Mouse (Mus musculus) intestine, postnatal 0 days (tissue): ENCODE measurements at regions not wholly inside any gene's neighbourhood (a gene's known extent, or its start where the extent isn't known, plus 50 kb on each side); places are given as distances from the start of the nearest gene placed in this dataset.
A peak's percentile ranks its signal among the peaks of the same experiment; 100 is the strongest.

Experiments used
- ATAC-seq: fragments of 200-750 bp; cut with Nextera tagmentation; 2 replicates; pipeline ENCODE4 v1.8.0; 2017; ENCODE audit warnings: mild to moderate bottlenecking, moderate TSS enrichment, moderate library complexity
- H3K27ac ChIP-seq: fragments of 300-500 bp; sonication (generic); 2 replicates; pipeline ENCODE4 v1.5.1; 2014; ENCODE audit warnings: mild to moderate bottlenecking, low read depth, low read length, moderate library complexity
- H3K27me3 ChIP-seq: fragments of 300-500 bp; sonication (generic); replicated peaks from 2 replicates; pipeline ENCODE4 v1.6.1; 2014; ENCODE audit warnings: low read length, mixed read lengths; ENCODE audit not compliant: control insufficient read depth, insufficient read depth
- H3K36me3 ChIP-seq: fragments of 300-500 bp; sonication (generic); 2 replicates; pipeline ENCODE4 v1.6.1; 2014; ENCODE audit warnings: mild to moderate bottlenecking, moderate library complexity; ENCODE audit not compliant: control insufficient read depth, insufficient read depth
- H3K4me1 ChIP-seq: fragments of 300-500 bp; sonication (generic); replicated peaks from 2 replicates; pipeline ENCODE4 v1.6.1; 2014; ENCODE audit warnings: antibody characterized with exemption, low read length, mixed read lengths; ENCODE audit not compliant: control insufficient read depth, insufficient read depth
- H3K4me2 ChIP-seq: fragments of 300-500 bp; sonication (generic); replicated peaks from 2 replicates; pipeline ENCODE4 v1.6.1; 2014; ENCODE audit warnings: low read depth, mild to moderate bottlenecking, moderate library complexity
- H3K4me3 ChIP-seq: fragments of 300-500 bp; sonication (generic); 2 replicates; pipeline ENCODE4 v1.5.1; 2014; ENCODE audit warnings: low read depth, low read length
- H3K9ac ChIP-seq: fragments of 300-500 bp; sonication (generic); 2 replicates; pipeline ENCODE4 v1.6.1; 2014; ENCODE audit warnings: mild to moderate bottlenecking, low read depth, low read length
- H3K9me3 ChIP-seq: fragments of 300-500 bp; sonication (generic); 2 replicates; pipeline ENCODE4 v1.6.1; 2016; ENCODE audit warnings: mixed run types; ENCODE audit not compliant: control insufficient read depth
- CTCF ChIP-seq: sonication (generic); IDR thresholded peaks from 2 replicates; pipeline ENCODE4 v1.5.1; 2016; ENCODE audit warnings: low read depth, mild to moderate bottlenecking, control low read depth, antibody characterized with exemption, moderate library complexity
- WGBS: fragments of 180-500 bp; shearing (Covaris S2); extraction: QIAGEN DNeasy Blood & Tissue Kit; methylation state at CpG from one replicate; pipeline ENCODE4 v1.1.7; 2014; 5-methylcytosine and 5-hydroxymethylcytosine counted together

DNA sequence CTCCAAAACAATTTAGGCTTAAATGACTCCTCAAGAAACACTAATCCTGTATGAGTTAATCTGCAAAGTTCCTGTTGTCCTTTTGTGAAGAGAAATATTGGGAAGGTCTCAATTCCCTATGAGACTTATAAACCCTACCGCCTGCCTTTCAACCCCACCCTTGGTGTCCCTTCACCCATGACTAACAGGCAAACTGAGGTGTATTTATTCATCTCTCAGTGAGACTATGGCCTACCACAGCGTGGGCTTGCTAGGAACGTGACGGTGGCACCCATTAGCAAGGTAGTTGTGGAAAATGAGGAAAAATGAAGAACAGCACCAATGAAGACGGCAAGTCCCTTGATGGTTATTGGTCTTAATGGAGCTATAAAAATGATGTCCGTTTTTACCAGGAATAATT is 181.0 kb upstream of the Tle1 start:
- WGBS = 93% methylated on average over 6 of the region's 6 CpGs
- no peaks in the 10 kb centered on the region for H3K36me3 ChIP-seq
- no peak for TF ChIP-seq CTCF

DNA sequence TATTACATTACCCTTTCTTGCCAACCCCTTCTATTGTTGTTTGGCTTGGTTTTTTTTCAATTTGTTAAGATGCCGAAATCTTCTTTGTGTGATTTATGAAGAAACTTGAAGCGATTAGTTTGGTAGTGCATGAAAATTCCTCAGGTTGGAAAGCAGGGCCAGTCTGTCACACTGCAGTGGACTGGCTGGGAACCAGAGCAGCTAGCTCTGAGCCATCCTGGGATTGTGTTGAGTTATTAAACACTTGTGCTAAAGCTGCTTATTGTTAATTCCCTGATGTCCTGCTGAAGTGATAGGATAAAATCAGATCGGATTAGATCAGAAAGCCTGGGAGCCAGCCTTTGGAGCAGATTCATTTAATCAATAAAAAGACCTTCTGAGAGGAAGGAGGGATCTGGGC is 180.4 kb upstream of the Tle1 start:
- TF ChIP-seq CTCF = no peak
- 69% methylated on average over 3 of the region's 3 CpGs for WGBS
- no peak for ATAC-seq

More for the DNA sequence above, 181.0 kb upstream of the Tle1 start:
- H3K4me2 ChIP-seq = no peak overlapping the region
- no peak overlapping the region for H3K4me3 ChIP-seq
- no peak for ATAC-seq
- H3K27me3 ChIP-seq = no peaks in the 10 kb centered on the region
- H3K27ac ChIP-seq = no peak overlapping the region
- H3K9me3 ChIP-seq = no peaks in the 10 kb centered on the region
- 0 out of 2 replicates have a peak, but pooled peaks cover 7% of the 10 kb centered on the region for H3K4me1 ChIP-seq
- H3K9ac ChIP-seq = no peak overlapping the region

GRCm38 (mm10) chr4:72379515-72379914 is 178.8 kb upstream of the Tle1 start:
- Histone ChIP-seq H3K4me3 (no peak overlapping the region), H3K27me3 (no peaks in the 10 kb centered on the region), H3K9ac (no peak overlapping the region), H3K9me3 (no peaks in the 10 kb centered on the region), H3K27ac (no peak overlapping the region), H3K4me1 (0 out of 2 replicates have a peak, but pooled peaks cover 7% of the 10 kb centered on the region), H3K36me3 (no peaks in the 10 kb centered on the region), H3K4me2 (no peak overlapping the region)
- WGBS = 38% methylated on average over 1 of the region's 1 CpGs
- TF ChIP-seq CTCF = no peak
- peak; percentile 66 for ATAC-seq

More for the DNA sequence above, 180.4 kb upstream of the Tle1 start:
- no peak overlapping the region for H3K4me3 ChIP-seq
- H3K9ac ChIP-seq = no peak overlapping the region
- no peaks in the 10 kb centered on the region for H3K27me3 ChIP-seq
- H3K36me3 ChIP-seq = no peaks in the 10 kb centered on the region
- H3K4me1 ChIP-seq = 0 out of 2 replicates have a peak, but pooled peaks cover 7% of the 10 kb centered on the region
- no peaks in the 10 kb centered on the region for H3K9me3 ChIP-seq
- no peak overlapping the region for H3K27ac ChIP-seq
- no peak overlapping the region for H3K4me2 ChIP-seq

- Histone ChIP-seq H3K4me2 (no peak overlapping the region), H3K9ac (no peak overlapping the region), H3K27ac (no peak overlapping the region), H3K4me3 (no peak overlapping the region), H3K36me3 (no peaks in the 10 kb centered on the region), H3K27me3 (no peaks in the 10 kb centered on the region), H3K4me1 (0 out of 2 replicates have a peak, but pooled peaks cover 7% of the 10 kb centered on the region), H3K9me3 (no peaks in the 10 kb centered on the region)
- TF ChIP-seq CTCF = no peak
- ATAC-seq = no peak
Observed at GRCm38 (mm10) chr4:72379011-72379410, 178.3 kb upstream of the Tle1 start.

GRCm38 (mm10) chr4:72377520-72377919 is 176.8 kb upstream of the Tle1 start:
- Histone ChIP-seq H3K4me2 (no peak overlapping the region), H3K4me3 (no peak overlapping the region), H3K9ac (no peak overlapping the region), H3K27ac (no peak overlapping the region), H3K9me3 (no peaks in the 10 kb centered on the region), H3K27me3 (no peaks in the 10 kb centered on the region), H3K4me1 (0 out of 2 replicates have a peak, but pooled peaks cover 7% of the 10 kb centered on the region), H3K36me3 (no peaks in the 10 kb centered on the region)
- WGBS = 63% methylated on average over 1 of the region's 1 CpGs
- no peak for TF ChIP-seq CTCF
- no peak for ATAC-seq

DNA sequence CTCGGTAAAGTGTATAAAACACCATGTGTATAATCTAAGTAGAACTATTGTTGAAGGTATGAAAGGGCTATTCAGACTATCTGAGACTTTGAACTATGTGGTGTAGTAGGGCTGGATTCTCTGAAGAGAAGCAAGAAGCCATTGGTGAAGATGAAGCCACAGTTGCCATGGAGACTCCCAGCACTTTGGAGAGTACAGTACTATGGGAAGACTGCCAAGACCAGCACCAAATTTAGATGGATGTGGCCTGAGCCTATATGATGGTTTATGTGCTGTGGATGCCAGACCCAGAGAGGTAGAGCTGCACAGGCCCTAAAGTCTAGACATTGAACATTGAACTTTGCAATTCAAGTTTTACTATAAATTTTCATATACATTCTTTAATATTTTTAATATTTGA is 151.3 kb upstream of the Tle1 start:
- Histone ChIP-seq H3K4me2 (no peak overlapping the region), H3K36me3 (no peaks in the 10 kb centered on the region), H3K27me3 (no peaks in the 10 kb centered on the region), H3K4me1 (no peaks in the 10 kb centered on the region), H3K9ac (no peak overlapping the region), H3K4me3 (no peak overlapping the region), H3K27ac (no peak overlapping the region), H3K9me3 (no peaks in the 10 kb centered on the region)
- TF ChIP-seq CTCF = no peak
- 84% methylated on average over 1 of the region's 1 CpGs for WGBS
- ATAC-seq = no peak

DNA sequence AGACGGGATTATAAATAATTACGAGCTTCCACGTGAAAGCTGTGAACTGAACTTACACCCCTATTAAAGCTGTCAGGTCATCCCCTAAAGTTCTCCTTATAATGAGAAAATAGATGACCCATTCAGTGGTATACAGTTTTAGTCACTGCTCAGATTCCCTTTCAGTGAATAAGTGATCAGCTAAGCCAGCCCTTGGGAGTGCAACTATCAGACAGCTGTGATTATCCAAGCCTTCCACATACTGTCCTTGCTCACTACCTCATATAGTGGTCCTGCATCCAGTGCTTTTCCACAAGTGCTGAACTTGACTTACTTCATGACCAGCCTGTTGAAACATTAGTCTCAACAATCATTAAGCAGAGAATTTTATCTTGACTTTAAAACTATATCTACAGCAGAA is 131.2 kb upstream of the Tle1 start:
- no peaks in the 10 kb centered on the region for H3K9me3 ChIP-seq
- no peak overlapping the region for H3K4me2 ChIP-seq
- no peaks in the 10 kb centered on the region for H3K27me3 ChIP-seq
- no peaks in the 10 kb centered on the region for H3K36me3 ChIP-seq
- TF ChIP-seq CTCF = no peak
- 62% methylated on average over 3 of the region's 3 CpGs for WGBS
- no peak overlapping the region for H3K27ac ChIP-seq
- no peak overlapping the region for H3K4me3 ChIP-seq
- no peak overlapping the region for H3K9ac ChIP-seq
- H3K4me1 ChIP-seq = no peaks in the 10 kb centered on the region
- no peak for ATAC-seq
